Mouse (Mus musculus) cerebellum, adult 2 months (tissue): ENCODE results near the gene Crygb.

Experiments used
- CTCF ChIP-seq: fragments of 200-500 bp; IDR thresholded peaks from 2 replicates; pipeline ENCODE4 v1.5.1; 2011; ENCODE audit warnings: low read depth, mild to moderate bottlenecking, control low read depth, low read length, moderate library complexity, borderline replicate concordance; ENCODE audit not compliant: insufficient read depth
- POLR2A ChIP-seq: fragments of 200-500 bp; IDR thresholded peaks from 2 replicates; pipeline ENCODE4 v1.6.1; 2011; ENCODE audit warnings: low read length, control low read depth, borderline replicate concordance; ENCODE audit not compliant: insufficient read depth

DNA sequence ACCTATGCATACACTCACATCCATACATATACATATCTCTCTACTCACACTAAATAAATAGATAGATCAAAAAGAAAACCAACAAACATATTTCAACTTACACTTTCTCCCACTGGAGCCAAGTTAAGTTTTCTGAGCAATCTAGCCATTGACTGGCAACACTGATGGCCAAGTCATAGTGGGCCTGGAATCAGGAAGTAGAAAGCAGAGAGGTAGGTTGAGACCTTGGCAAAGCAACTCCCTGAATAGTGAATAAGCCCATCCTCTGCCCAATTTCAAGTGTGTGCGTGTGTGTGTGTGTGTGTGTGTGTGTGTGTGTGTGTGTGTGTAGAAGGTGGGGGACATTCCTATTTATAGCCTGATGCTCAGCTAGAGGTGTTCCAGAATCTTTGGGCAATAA lies 37.4 kb upstream of the Crygb start, which contains the start of gene Gm28845:
- TF ChIP-seq POLR2A (no peak), CTCF (no peak)
